Comparison of ENCODE assay signal across 14 mouse cellular contexts in the genomic region with DNA sequence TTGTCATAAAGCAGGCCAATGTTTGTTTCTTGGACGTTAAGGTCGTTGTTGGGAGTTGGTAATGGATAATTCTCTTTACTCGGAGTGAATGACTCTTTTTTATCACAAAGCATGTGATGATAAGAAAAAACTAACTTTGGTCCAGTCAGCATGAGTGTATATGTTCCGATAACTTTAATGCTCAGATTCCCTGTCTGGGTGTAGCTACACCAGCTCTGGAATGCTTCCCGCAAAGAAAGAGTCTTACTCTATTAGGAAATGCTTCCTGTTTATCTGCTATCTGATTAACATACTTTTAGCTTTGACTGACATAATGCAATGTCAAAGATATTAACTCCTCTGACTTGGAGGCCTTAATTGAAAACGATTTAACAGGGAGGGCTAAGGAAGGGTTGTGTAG.
"Had no signal": no experiment of that assay in that cellular context is flagged by ENCODE, and none has a peak within 500 bp of the region (broad histone marks: within the 10 kb centered on the region; RNA-seq: fewer than 3 reads in every experiment).

No protein-coding gene starts in this region.

- H3K9ac ChIP-seq: limb, embryonic 15.5 days; liver, embryonic 12.5 days; lung, embryonic 15.5 days had no signal

- H3K36me3 ChIP-seq: limb, embryonic 15.5 days; liver, embryonic 12.5 days; lung, embryonic 15.5 days had no signal

- DNase-seq: kidney, adult 9 months; kidney, postnatal 36 days; layer of hippocampus, adult 9-11 months; layer of hippocampus, postnatal 36 days; lung, postnatal 4 days; right cerebral cortex, postnatal 25 days; thymus, adult 18-20 months; thymus, postnatal 14 days had no signal

- ATAC-seq: liver, embryonic 12.5 days; midbrain, embryonic 16.5 days had no signal

- H3K27me3 ChIP-seq: limb, embryonic 15.5 days; liver, embryonic 12.5 days; lung, embryonic 15.5 days had no signal

- H3K4me3 ChIP-seq: limb, embryonic 15.5 days; liver, embryonic 12.5 days; lung, embryonic 15.5 days had no signal

- H3K27ac ChIP-seq: kidney, postnatal 0 days; limb, embryonic 15.5 days; liver, embryonic 12.5 days; lung, embryonic 15.5 days had no signal

- H3K4me1 ChIP-seq: liver, embryonic 12.5 days had no signal

- H3K9me3 ChIP-seq: limb, embryonic 15.5 days; liver, embryonic 12.5 days; lung, embryonic 15.5 days had no signal

- H3K4me2 ChIP-seq: limb, embryonic 15.5 days; liver, embryonic 12.5 days; lung, embryonic 15.5 days; midbrain, embryonic 11.5 days had no signal
